Mouse (Mus musculus): ENCODE measurements at regions not wholly inside any gene's neighbourhood (a gene's known extent, or its start where the extent isn't known, plus 50 kb on each side); places are given as distances from the start of the nearest gene placed in this dataset.

DNA sequence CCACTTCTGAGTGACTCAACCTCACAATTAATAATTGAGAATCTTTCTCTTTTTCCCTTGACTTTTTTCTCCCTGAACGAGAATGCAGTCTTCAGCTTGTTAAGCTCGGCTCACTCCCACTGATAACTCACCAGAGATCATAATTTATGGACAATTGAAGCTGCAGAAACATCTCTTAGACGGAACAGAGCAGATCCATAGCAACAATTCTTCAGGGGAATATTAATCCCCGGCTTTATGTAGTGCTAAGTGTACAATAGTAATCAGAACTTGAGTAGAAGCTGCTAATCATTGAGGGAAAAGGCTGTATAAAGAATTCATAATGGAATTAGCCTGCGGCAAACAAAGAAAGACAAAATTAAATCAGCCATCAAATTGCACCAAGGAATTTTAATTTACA is 395.0 kb upstream of the Spred2 start:
- TF ChIP-seq POLR2A (IDR thresholded peaks at IDR 0.05; ENCODE audit: low read depth, low read length) (no peak), CTCF (conservative IDR thresholded peaks at IDR 0.05; ENCODE audit: insufficient read depth, insufficient read length, low read depth, low read length) (no peak)

Measured in kidney, adult 2 months (tissue).